Mouse (Mus musculus) cerebellum, postnatal 36 days (tissue): ENCODE data around the gene D1Ertd622e.

Experiments used
- DNase-seq, 2 experiments: peaks; one replicate each; pipeline ENCODE4 v3.0.0; 2021 to 2022; ENCODE audit warnings: mixed read lengths in 2 of 2

The D1Ertd622e gene

DNA sequence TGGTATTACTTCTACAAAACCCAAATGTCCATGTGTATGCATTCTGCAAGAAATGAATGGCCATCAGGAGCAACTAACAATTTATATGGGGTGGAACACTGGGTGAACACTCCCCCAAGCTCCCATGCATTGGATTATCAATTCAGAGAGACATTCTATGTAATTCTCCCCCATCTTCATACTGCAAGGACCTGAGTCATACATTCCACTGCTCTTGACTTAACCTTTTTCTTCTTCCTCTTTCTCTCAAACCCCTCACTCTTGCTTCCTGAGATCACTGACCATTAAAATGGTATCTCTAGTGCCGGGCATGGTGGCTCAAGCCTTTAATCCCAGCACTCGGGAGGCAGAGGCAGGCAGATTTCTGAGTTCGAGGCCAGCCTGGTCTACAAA, 83.9 kb downstream of the D1Ertd622e start:
- no peak for DNase-seq

DNA sequence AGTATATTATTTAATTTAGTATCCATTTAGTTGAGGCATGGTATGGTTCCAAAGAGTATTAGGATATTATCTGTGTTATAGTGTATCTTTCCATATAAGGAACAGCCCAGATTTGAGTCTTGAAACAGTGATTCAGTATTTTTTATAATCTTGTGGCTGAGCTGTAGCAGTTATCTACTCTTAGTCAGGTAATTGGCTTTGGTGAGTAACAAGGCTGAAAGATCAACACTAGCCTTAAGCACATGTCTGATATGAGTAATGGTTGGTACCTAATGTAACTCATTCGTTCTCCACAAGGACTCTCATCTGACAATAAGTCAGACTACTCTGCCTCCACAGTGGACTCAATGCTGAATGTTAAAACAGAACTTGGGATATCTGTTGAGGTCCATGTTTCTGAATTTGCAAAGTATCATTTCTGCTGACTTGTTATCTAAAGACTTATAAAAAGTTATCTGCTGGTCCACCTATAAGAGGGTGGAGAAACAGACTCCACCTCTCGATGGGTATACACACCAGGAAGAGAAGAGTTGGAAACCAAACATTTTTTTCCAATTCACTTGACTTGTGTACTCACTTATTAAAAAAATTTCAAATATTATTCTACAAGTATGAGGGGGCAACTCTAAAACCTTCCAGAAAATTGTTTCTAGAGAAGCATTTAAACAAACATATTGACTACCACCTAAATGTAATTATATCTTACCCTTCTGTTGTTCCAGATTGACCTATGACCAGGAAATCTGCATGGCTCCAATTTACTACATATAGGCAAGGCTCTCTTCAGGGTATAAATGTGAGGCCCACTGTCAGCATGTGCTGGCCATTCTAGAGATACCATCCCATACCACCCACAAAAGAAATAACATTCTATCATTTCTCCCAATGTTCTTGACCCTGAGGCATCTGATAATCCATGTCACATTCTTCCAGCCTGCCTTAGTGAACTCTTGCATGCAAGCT, 84.5 kb downstream of the D1Ertd622e start:
- DNase-seq = no peak

DNA sequence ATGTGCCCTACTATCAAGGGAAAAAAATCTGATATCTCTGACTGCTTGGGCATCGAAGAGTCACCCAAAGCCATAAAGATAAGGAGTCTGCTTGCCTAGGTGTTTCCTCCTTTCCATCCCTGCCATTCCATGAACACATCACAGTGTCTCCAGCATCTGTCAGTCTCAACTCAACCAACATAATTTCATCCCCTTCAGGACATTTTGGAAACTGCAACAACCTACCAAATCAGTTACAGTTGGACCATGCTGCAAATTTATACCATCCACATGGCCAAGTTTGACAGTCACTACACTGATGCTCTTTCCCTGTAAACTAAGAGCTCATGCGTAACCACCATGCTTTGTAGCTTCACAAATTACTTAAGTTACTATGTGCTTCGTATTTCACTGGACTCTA, 85.3 kb downstream of the D1Ertd622e start:
- DNase-seq = no peak

DNA sequence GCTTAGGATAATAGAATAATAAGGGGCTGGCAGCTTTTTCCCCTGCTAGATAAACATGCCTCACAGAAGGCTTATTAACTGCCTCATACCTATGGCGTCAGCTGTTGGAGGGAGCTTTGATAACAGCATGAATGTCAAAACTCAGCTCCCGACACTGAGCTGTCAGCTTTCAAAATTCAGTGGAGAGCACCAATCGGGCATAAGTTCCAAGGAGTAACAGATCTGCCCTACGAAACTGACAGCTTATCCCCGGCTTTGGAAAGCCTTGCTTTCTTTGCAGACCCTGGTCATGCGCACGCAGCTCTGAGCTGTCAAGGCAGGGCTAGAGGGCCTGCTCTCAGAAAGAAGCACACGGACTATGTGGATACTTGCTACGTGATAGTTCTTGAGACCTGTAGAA, 91.1 kb downstream of the D1Ertd622e start:
- DNase-seq = no peak

DNA sequence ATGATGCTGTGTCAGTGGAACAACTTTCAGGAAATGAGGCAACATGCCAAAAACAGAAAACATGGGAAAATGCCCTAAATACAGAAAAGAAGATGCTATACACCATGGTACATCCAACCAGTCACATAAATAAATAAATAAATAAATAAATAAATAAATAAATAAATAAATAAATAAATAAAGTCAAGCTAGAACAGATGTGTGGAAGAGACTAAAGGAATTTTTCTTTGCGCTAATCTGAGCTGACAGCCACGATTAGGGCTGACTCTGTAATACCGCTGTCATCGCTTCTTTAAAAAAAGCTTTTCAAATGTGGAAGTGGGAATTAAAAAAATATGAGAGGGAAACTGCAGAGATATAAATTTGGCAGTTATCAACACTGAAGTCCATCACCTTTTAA, 93.9 kb downstream of the D1Ertd622e start:
- no peak for DNase-seq

DNA sequence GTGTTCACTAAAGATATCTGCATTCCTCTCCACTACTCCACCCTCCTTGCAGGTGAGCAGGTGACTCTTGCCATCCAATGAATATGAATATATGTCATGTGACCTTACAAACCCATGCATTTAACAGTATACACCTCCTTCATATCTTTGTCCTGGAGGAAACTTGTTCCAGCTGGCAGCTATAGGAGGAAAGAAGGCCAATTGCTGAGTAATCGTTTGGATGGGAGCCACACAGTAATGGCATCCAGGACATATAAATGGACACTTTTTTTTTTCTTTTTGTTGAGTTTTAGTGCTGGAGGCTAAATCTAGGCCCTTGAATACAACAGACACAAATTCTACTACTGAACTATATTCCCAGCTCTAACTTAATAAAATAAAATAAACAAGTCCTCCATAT, 97.2 kb downstream of the D1Ertd622e start:
- DNase-seq = no peak

DNA sequence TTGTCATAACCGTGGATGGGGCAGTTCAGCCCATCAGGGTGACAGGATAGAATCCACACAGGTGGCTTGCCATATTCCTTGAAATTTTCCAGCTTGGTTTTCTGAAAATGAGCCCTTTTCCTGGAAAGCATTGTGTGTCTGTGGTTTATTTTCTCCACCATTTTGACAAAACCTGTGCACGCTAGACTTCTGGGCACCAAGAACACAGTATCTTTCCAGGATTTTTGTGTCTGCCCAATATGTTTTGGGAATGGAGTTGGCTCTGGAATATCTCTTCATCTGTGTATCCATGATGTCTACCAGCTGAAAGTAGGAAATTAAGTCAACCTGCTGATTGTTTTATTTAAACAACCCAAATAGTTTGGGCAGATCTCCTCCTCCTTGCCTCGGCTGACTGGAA, 99.0 kb downstream of the D1Ertd622e start:
- no peak for DNase-seq
